Mouse (Mus musculus): ENCODE results near the gene Mfn1.

Gene Mfn1

GRCm38 (mm10) chr3:32510375-32511190 is 18.7 kb upstream of the Mfn1 start:
- DNase-seq (ENCODE audit: low spot score in 2 of 2) = peak; percentile 92 to 97

- DNase-seq (ENCODE audit: low spot score in 2 of 2) = no peak
These were observed 18.1 kb upstream of the Mfn1 start for GRCm38 (mm10) chr3:32511191-32511550.

- no peak for DNase-seq (ENCODE audit: low spot score in 2 of 2)
These were observed 16.5 kb upstream of the Mfn1 start for GRCm38 (mm10) chr3:32512686-32513284.

GRCm38 (mm10) chr3:32513528-32513927 is 15.7 kb upstream of the Mfn1 start:
- DNase-seq (ENCODE audit: low spot score in 2 of 2) = no peak

- no peak for DNase-seq (ENCODE audit: low spot score in 2 of 2)
These were observed 2.1 kb upstream of the Mfn1 start for GRCm38 (mm10) chr3:32527181-32527580.

GRCm38 (mm10) chr3:32530041-32530440 is 776 bp downstream of the Mfn1 start:
- DNase-seq (ENCODE audit: low spot score in 2 of 2) = no peak

- DNase-seq (ENCODE audit: low spot score in 2 of 2) = no peak
These were observed 6.4 kb downstream of the Mfn1 start for GRCm38 (mm10) chr3:32535692-32536091.

GRCm38 (mm10) chr3:32537556-32537955 is 8.3 kb downstream of the Mfn1 start:
- DNase-seq (ENCODE audit: low spot score in 2 of 2) = no peak

GRCm38 (mm10) chr3:32538091-32538490 is 8.8 kb downstream of the Mfn1 start:
- DNase-seq (ENCODE audit: low spot score in 2 of 2) = no peak

GRCm38 (mm10) chr3:32553061-32553460 is 23.8 kb downstream of the Mfn1 start:
- no peak for DNase-seq (ENCODE audit: low spot score in 2 of 2)

GRCm38 (mm10) chr3:32563401-32563800 is 34.1 kb downstream of the Mfn1 start:
- DNase-seq (ENCODE audit: low spot score in 2 of 2) = no peak

- no peak for DNase-seq (ENCODE audit: low spot score in 2 of 2)
These were observed 43.8 kb downstream of the Mfn1 start for GRCm38 (mm10) chr3:32573086-32573485.

GRCm38 (mm10) chr3:32573881-32574280 is 44.6 kb downstream of the Mfn1 start:
- no peak for DNase-seq (ENCODE audit: low spot score in 2 of 2)

- DNase-seq (ENCODE audit: low spot score in 2 of 2) = no peak
These were observed 45.9 kb downstream of the Mfn1 start for GRCm38 (mm10) chr3:32575151-32575550.

GRCm38 (mm10) chr3:32578772-32579171 is 49.5 kb downstream of the Mfn1 start:
- DNase-seq (ENCODE audit: low spot score in 2 of 2) = no peak

GRCm38 (mm10) chr3:32580738-32581137 is 51.5 kb downstream of the Mfn1 start:
- no peak for DNase-seq (ENCODE audit: low spot score in 2 of 2)

- DNase-seq (ENCODE audit: low spot score in 2 of 2) = no peak
These were observed 52.6 kb downstream of the Mfn1 start for GRCm38 (mm10) chr3:32581911-32582310.

GRCm38 (mm10) chr3:32583489-32583888 is 54.2 kb downstream of the Mfn1 start:
- no peak for DNase-seq (ENCODE audit: low spot score in 2 of 2)

GRCm38 (mm10) chr3:32586274-32586673 is 57.0 kb downstream of the Mfn1 start:
- DNase-seq (ENCODE audit: low spot score in 2 of 2) = no peak

GRCm38 (mm10) chr3:32595080-32595479 is 65.8 kb downstream of the Mfn1 start:
- DNase-seq (ENCODE audit: low spot score in 2 of 2) = no peak

GRCm38 (mm10) chr3:32599328-32599727 is 70.1 kb downstream of the Mfn1 start:
- DNase-seq (ENCODE audit: low spot score in 2 of 2) = no peak

- no peak for DNase-seq (ENCODE audit: low spot score in 2 of 2)
These were observed 71.8 kb downstream of the Mfn1 start for GRCm38 (mm10) chr3:32601055-32601454.

GRCm38 (mm10) chr3:32609233-32609632 is 80.0 kb downstream of the Mfn1 start:
- no peak for DNase-seq (ENCODE audit: low spot score in 2 of 2)

Measured in cerebellum, postnatal 4 days (tissue).